Mouse (Mus musculus): Measurements from ENCODE around the gene Klhl7.

The Klhl7 gene

GRCm38 (mm10) chr5:24167263-24167662, 66.9 kb downstream of the Klhl7 start:
- DNase-seq (ENCODE audit: extremely low read depth, insufficient read length, low spot score) = no peak

DNA sequence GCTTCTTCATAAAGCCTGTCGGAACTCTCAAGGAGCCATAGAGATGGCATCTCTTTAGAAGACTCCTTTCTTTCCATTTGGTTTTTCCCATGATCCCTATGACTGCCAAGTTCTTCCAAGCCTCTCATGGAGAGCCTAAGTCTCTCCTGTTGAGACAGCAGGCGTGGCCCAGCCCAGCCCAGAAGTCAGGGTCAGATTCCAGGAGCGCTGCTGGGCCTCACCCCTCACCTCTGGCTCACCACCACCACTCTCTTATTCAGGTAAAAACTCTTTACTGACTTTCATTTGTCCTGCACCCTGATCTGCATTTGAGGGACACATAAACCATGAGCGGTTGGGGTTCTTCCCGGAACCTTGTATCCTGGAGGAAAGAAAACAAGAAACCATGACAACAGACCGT, 69.5 kb downstream of the Klhl7 start:
- DNase-seq (ENCODE audit: extremely low read depth, insufficient read length, low spot score) = no peak

- no peak for DNase-seq (ENCODE audit: extremely low read depth, insufficient read length, low spot score)
Measured at GRCm38 (mm10) chr5:24172092-24172491, 71.7 kb downstream of the Klhl7 start.

- DNase-seq (ENCODE audit: extremely low read depth, insufficient read length, low spot score) = no peak
Measured at GRCm38 (mm10) chr5:24181514-24182295, 81.3 kb downstream of the Klhl7 start.

GRCm38 (mm10) chr5:24182296-24182734, 81.9 kb downstream of the Klhl7 start:
- DNase-seq (ENCODE audit: extremely low read depth, insufficient read length, low spot score) = no peak

DNA sequence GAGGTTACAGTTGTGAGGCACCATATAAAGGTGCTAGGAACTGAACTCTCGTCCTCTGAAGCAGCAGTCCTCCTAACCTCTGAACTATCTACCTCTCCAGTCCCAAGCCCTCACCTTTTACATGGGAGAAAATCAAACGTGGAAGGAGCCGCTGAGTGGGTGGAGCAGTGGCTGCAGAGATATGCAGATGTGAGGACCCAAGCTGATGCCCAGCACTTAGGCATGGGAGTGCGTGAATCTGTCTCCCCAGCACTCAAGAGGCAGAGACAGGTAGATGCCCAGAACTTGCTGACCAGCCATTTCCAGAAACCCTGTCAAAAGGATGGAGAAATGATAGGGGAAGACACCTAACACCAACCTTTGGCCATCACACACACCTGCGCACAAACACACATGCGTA, 82.7 kb downstream of the Klhl7 start:
- no peak for DNase-seq (ENCODE audit: extremely low read depth, insufficient read length, low spot score)

GRCm38 (mm10) chr5:24184011-24184410, 83.6 kb downstream of the Klhl7 start:
- no peak for DNase-seq (ENCODE audit: extremely low read depth, insufficient read length, low spot score)

DNA sequence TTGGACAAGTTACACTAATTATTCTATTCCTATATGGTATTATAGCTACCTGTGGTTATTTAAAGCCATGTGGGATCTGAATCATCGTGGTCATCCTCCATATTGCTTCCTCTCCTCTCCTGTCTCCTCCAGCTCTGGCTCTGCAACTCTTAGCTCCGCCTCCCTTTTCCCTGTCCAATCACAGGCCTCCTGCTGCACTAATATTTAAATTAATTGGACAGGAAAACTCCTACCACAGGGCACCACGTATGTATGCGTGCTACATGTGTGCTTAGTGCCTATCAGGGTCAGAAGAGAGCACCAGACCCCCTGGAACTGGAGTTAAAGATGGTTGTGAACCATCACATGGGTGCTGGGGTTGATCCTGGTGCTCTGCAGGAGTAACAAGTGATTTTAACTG, 88.1 kb downstream of the Klhl7 start:
- DNase-seq (ENCODE audit: extremely low read depth, insufficient read length, low spot score) = no peak

DNA sequence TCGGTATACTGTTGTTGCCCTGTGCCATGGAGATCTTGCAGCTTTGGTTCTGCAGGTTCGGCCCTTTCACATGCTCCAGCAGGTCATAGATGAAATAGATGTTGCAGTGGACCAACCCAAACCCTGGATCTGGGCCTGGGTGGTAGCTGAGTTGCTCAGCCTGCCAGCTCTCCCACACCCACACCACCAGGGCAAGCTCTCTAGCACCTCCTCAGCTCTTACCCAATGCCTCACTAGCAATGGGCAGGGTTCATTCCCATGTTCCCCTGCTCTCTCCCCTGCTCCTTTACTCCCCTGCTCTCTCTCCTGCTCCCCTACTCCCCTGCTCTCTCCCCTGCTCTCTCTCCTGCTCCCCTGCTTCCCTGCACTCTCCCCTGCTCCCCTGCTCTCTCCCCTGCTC, 91.4 kb downstream of the Klhl7 start:
- DNase-seq (ENCODE audit: extremely low read depth, insufficient read length, low spot score) = no peak

- DNase-seq (ENCODE audit: extremely low read depth, insufficient read length, low spot score) = no peak
Measured at GRCm38 (mm10) chr5:24201006-24201405, 100.6 kb downstream of the Klhl7 start.

DNA sequence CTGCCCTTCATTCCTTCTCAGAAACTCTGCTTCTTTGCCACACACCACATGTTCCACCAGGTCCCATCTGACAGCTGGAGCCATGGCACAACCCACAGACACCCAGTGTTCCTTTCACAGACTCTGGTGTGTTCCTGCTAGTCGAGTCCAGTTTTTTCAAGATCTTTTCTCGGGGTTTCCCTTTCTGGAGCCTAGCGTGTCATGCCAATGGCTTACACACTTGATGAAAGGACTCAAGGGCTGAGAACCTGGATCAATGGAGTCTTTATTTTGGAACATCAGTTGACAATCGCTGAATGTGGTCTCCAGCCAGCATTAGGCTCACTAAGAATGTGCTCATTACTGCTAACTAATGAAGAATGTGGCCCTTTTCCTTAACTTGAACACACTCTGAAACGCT, 102.1 kb downstream of the Klhl7 start:
- DNase-seq (ENCODE audit: extremely low read depth, insufficient read length, low spot score) = no peak

- no peak for DNase-seq (ENCODE audit: extremely low read depth, insufficient read length, low spot score)
Measured at GRCm38 (mm10) chr5:24203266-24203665, 102.9 kb downstream of the Klhl7 start.

- DNase-seq (ENCODE audit: extremely low read depth, insufficient read length, low spot score) = no peak
Measured at GRCm38 (mm10) chr5:24207965-24208364, 107.6 kb downstream of the Klhl7 start.

DNA sequence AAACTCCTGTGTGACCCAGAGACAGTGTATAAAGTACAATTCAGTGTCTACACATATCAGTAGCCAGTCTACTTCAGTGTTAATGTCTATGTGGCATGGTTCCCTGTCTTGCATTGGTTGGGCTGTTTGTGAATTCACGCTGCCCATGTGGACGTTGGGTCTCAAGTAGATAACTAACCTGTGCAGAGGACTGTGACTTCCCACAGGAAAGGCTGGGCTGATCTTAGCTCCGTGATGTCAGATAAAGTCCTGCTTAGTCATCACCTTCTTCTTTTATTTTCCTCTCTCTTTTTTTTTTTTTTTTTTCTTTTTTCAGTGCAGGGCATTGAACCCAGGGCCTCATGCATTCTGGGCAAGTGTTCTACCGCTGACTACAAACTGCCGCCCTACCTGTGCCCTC, 108.1 kb downstream of the Klhl7 start:
- DNase-seq (ENCODE audit: extremely low read depth, insufficient read length, low spot score) = no peak
